Mouse (Mus musculus): ENCODE measurements around the gene 4930470P17Rik. TPM values are rescaled to one million over a fixed set of nuclear protein-coding genes. Genes with fewer than 3 reads are reported as not detected.

4930470P17Rik gene
- polyA plus RNA-seq, 1 experiment from 2014 or later: not detected

GRCm38 (mm10) chr2:170543625-170544024 is 58.2 kb downstream of the 4930470P17Rik start:
- no peaks in the 10 kb centered on the region for H3K9me3 ChIP-seq (ENCODE audit: control insufficient read depth, low read length)
- H3K4me3 ChIP-seq (ENCODE audit: low read depth, low read length): no peak overlapping the region
- H3K27ac ChIP-seq (ENCODE audit: low read depth, low read length): no peak overlapping the region
- ATAC-seq (replicated peaks; ENCODE audit: low FRiP score) (no peak), DNase-seq (ENCODE audit: low spot score) (no peak)
- no peaks in the 10 kb centered on the region for H3K27me3 ChIP-seq (replicated peaks; ENCODE audit: control insufficient read depth, insufficient read depth, low read length)
- H3K36me3 ChIP-seq (ENCODE audit: control insufficient read depth, insufficient read depth, low read length): no peaks in the 10 kb centered on the region
- 71% methylated on average over 5 of the region's 5 CpGs for WGBS
- H3K9ac ChIP-seq (ENCODE audit: low read depth, low read length): no peak overlapping the region
- no peaks in the 10 kb centered on the region for H3K4me1 ChIP-seq (replicated peaks; ENCODE audit: control insufficient read depth, insufficient read depth, low read length)
- H3K4me2 ChIP-seq: no peak overlapping the region

- Histone ChIP-seq H3K36me3 (ENCODE audit: control insufficient read depth, insufficient read depth, low read length) (no peaks in the 10 kb centered on the region), H3K27ac (ENCODE audit: low read depth, low read length) (no peak overlapping the region), H3K4me3 (ENCODE audit: low read depth, low read length) (no peak overlapping the region), H3K4me2 (no peak overlapping the region), H3K9me3 (ENCODE audit: control insufficient read depth, low read length) (no peaks in the 10 kb centered on the region), H3K27me3 (replicated peaks; ENCODE audit: control insufficient read depth, insufficient read depth, low read length) (no peaks in the 10 kb centered on the region), H3K9ac (ENCODE audit: low read depth, low read length) (no peak overlapping the region), H3K4me1 (replicated peaks; ENCODE audit: control insufficient read depth, insufficient read depth, low read length) (no peaks in the 10 kb centered on the region)
- ATAC-seq (replicated peaks; ENCODE audit: low FRiP score) (no peak), DNase-seq (ENCODE audit: low spot score) (no peak)
- 81% methylated on average over 9 of the region's 9 CpGs for WGBS
Observed at GRCm38 (mm10) chr2:170539211-170539610, 62.6 kb downstream of the 4930470P17Rik start.

GRCm38 (mm10) chr2:170535841-170536240 is 66.0 kb downstream of the 4930470P17Rik start:
- ATAC-seq (replicated peaks; ENCODE audit: low FRiP score): no peak
- Histone ChIP-seq H3K4me1 (replicated peaks; ENCODE audit: control insufficient read depth, insufficient read depth, low read length) (no peaks in the 10 kb centered on the region), H3K4me3 (ENCODE audit: low read depth, low read length) (no peak overlapping the region), H3K9me3 (ENCODE audit: control insufficient read depth, low read length) (no peaks in the 10 kb centered on the region), H3K36me3 (ENCODE audit: control insufficient read depth, insufficient read depth, low read length) (no peaks in the 10 kb centered on the region), H3K4me2 (no peak overlapping the region), H3K9ac (ENCODE audit: low read depth, low read length) (no peak overlapping the region), H3K27ac (ENCODE audit: low read depth, low read length) (no peak overlapping the region), H3K27me3 (replicated peaks; ENCODE audit: control insufficient read depth, insufficient read depth, low read length) (no peaks in the 10 kb centered on the region)
- DNase-seq (ENCODE audit: low spot score): no peak

GRCm38 (mm10) chr2:170534803-170535174 is 67.0 kb downstream of the 4930470P17Rik start:
- no peak overlapping the region for H3K4me3 ChIP-seq (ENCODE audit: low read depth, low read length)
- no peaks in the 10 kb centered on the region for H3K27me3 ChIP-seq (replicated peaks; ENCODE audit: control insufficient read depth, insufficient read depth, low read length)
- ATAC-seq (replicated peaks; ENCODE audit: low FRiP score): no peak
- no peak overlapping the region for H3K27ac ChIP-seq (ENCODE audit: low read depth, low read length)
- 88% methylated on average over 11 of the region's 11 CpGs for WGBS
- no peaks in the 10 kb centered on the region for H3K4me1 ChIP-seq (replicated peaks; ENCODE audit: control insufficient read depth, insufficient read depth, low read length)
- DNase-seq (ENCODE audit: low spot score): no peak
- H3K36me3 ChIP-seq (ENCODE audit: control insufficient read depth, insufficient read depth, low read length): no peaks in the 10 kb centered on the region
- H3K4me2 ChIP-seq: no peak overlapping the region
- no peaks in the 10 kb centered on the region for H3K9me3 ChIP-seq (ENCODE audit: control insufficient read depth, low read length)
- H3K9ac ChIP-seq (ENCODE audit: low read depth, low read length): no peak overlapping the region

GRCm38 (mm10) chr2:170534116-170534802 is 67.6 kb downstream of the 4930470P17Rik start:
- 52% methylated on average over 8 of the region's 12 CpGs for WGBS
- Histone ChIP-seq H3K4me1 (replicated peaks; ENCODE audit: control insufficient read depth, insufficient read depth, low read length) (no peaks in the 10 kb centered on the region), H3K27ac (ENCODE audit: low read depth, low read length) (no peak overlapping the region), H3K4me2 (no peak overlapping the region), H3K27me3 (replicated peaks; ENCODE audit: control insufficient read depth, insufficient read depth, low read length) (no peaks in the 10 kb centered on the region), H3K9me3 (ENCODE audit: control insufficient read depth, low read length) (no peaks in the 10 kb centered on the region), H3K4me3 (ENCODE audit: low read depth, low read length) (no peak overlapping the region), H3K9ac (ENCODE audit: low read depth, low read length) (no peak overlapping the region), H3K36me3 (ENCODE audit: control insufficient read depth, insufficient read depth, low read length) (no peaks in the 10 kb centered on the region)
- ATAC-seq (replicated peaks; ENCODE audit: low FRiP score): no peak
- no peak for DNase-seq (ENCODE audit: low spot score)

- no peaks in the 10 kb centered on the region for H3K36me3 ChIP-seq (ENCODE audit: control insufficient read depth, insufficient read depth, low read length)
- H3K9ac ChIP-seq (ENCODE audit: low read depth, low read length): no peak overlapping the region
- H3K4me3 ChIP-seq (ENCODE audit: low read depth, low read length): no peak overlapping the region
- no peak overlapping the region for H3K4me2 ChIP-seq
- H3K27ac ChIP-seq (ENCODE audit: low read depth, low read length): no peak overlapping the region
- H3K4me1 ChIP-seq (replicated peaks; ENCODE audit: control insufficient read depth, insufficient read depth, low read length): no peaks in the 10 kb centered on the region
- DNase-seq (ENCODE audit: low spot score) (no peak), ATAC-seq (replicated peaks; ENCODE audit: low FRiP score) (no peak)
- H3K27me3 ChIP-seq (replicated peaks; ENCODE audit: control insufficient read depth, insufficient read depth, low read length): no peaks in the 10 kb centered on the region
- H3K9me3 ChIP-seq (ENCODE audit: control insufficient read depth, low read length): no peaks in the 10 kb centered on the region
- 85% methylated on average over 3 of the region's 3 CpGs for WGBS
Observed at GRCm38 (mm10) chr2:170530256-170530655, 71.6 kb downstream of the 4930470P17Rik start.

GRCm38 (mm10) chr2:170529766-170530165 is 72.1 kb downstream of the 4930470P17Rik start:
- H3K9me3 ChIP-seq (ENCODE audit: control insufficient read depth, low read length): no peaks in the 10 kb centered on the region
- no peaks in the 10 kb centered on the region for H3K27me3 ChIP-seq (replicated peaks; ENCODE audit: control insufficient read depth, insufficient read depth, low read length)
- DNase-seq (ENCODE audit: low spot score) (no peak), ATAC-seq (replicated peaks; ENCODE audit: low FRiP score) (no peak)
- H3K9ac ChIP-seq (ENCODE audit: low read depth, low read length): no peak overlapping the region
- no peaks in the 10 kb centered on the region for H3K4me1 ChIP-seq (replicated peaks; ENCODE audit: control insufficient read depth, insufficient read depth, low read length)
- WGBS: 87% methylated on average over 7 of the region's 7 CpGs
- no peaks in the 10 kb centered on the region for H3K36me3 ChIP-seq (ENCODE audit: control insufficient read depth, insufficient read depth, low read length)
- no peak overlapping the region for H3K4me3 ChIP-seq (ENCODE audit: low read depth, low read length)
- H3K27ac ChIP-seq (ENCODE audit: low read depth, low read length): no peak overlapping the region
- no peak overlapping the region for H3K4me2 ChIP-seq

Other genes with a start within 250 kb of the 4930470P17Rik start
- 6.1 and 7.5 TPM in 2 replicates for gene Bcas1, start 174.2 kb downstream of the 4930470P17Rik start, polyA plus RNA-seq (2014; fragmentation: Nextera tagmentation; extraction: Ambion mirVana)
- 85.7 and 101 TPM in 2 replicates for gene Pfdn4, start 105.6 kb downstream of the 4930470P17Rik start, polyA plus RNA-seq (2014; fragmentation: Nextera tagmentation; extraction: Ambion mirVana)
- not detected in 2 replicates for gene Cyp24a1, start 104.9 kb downstream of the 4930470P17Rik start, polyA plus RNA-seq (2014; fragmentation: Nextera tagmentation; extraction: Ambion mirVana)
- gene Dok5, start 129.8 kb upstream of the 4930470P17Rik start, polyA plus RNA-seq (2014; fragmentation: Nextera tagmentation; extraction: Ambion mirVana): 1.9 TPM in 2 replicates